Mouse (Mus musculus): Measurements from ENCODE around the gene Zfp719. TPM values are rescaled to one million over a fixed set of nuclear protein-coding genes. Genes with fewer than 3 reads are reported as not detected.

Gene Zfp719
- total RNA-seq, 2 experiments from 2014 or later = 9.2 to 9.5 TPM

DNA sequence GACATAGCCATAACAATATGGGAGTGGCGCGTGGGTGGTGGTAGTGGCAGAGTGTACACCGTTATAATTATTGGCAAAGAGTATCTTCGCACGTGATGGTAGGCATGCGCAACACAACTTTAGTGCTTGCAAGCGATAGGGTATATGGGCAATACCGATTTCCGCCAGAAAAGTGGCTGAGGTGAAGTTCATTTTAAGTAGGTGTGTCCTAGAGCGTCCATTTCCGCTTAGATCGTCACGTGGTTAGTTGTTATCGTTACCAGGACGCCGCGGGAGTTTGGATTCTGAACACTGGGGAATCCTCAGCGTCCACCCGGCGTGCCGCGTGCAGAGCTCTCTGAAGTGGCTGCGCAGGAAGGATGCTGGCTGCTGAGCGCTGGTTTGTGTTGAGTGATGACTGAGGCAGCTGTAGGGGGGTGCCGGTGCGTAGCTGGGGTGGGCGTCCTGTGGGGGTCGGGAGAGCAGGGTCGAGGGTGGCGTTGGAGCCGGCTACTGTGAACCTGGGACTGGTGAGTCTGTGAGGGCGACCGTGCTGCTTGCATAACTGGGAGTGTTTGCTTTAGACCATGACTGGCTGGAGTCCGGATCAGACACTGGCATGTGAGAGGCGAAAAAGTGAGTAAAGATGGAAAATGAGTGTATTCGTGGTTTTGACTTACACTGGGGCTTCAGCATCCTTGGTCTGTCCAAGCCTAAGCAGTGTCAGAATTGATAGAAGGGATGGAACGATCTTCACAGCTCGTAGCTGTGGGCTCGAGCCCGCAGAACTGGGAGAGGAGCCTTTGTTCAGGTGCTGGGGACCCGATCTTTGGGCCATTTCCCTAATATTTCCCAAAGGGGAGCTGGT is 27.7 kb downstream of the Zfp719 start, which contains the start of gene Zfp819:
Gene Zfp819 (plus strand): TSS at position 274 of the 847 bp plus-strand sequence.
- intact Hi-C loops (cut with DNase I) = no loop called here
- peak; percentile 50 to 63 for DNase-seq

DNA sequence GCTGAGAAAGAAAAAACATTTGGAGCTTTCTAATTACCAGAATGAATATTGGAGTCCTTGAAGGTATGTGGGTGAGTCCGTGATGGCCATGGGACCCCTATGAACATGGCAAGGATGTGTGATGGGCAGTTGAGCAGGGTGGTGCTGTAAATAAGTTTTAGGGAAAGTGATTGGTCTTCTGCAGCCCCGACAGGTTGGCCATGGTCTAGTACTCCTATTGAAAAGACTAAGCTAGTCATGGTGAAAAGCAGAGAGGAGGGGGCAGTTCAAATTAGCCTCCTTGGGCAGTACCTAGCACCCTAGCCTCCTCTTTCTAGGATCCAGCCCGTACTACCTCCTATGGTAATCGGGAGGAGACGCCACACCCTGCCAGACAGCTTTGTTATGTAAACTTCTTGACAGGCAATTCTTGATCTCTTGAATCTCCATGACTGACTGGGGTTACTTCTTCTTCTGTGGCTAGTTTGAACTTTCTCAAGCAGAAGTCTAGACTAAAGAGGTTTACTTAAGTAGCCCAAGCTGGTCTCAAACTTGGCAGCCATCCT is 28.4 kb downstream of the Zfp719 start:
- DNase-seq = no peak
- intact Hi-C loops (cut with DNase I) = no loop called here

DNA sequence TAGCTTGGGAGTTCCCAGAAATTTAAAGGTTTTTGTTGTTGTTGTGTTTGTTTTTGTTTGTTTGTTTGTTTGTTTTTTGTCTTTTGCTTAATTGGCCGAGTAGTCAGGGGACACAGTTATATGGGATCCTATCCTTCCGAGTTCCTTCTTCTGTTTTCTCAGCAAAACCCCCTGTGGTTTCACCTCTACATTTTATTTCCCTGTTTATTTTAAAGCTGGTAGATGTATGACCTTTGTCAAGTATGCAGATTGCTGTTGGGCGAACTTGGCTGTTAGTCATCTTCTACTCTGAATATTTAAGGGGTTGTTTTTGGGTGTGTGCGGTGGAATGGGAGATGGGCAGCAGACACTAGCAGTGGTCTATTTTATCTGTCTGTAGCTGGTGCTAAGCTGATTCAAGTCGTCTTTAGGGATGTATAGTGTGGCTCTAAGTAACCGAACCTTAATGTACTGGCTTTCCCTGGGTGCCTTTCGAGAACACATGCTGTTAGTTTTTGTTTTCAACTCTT is 29.0 kb downstream of the Zfp719 start:
- DNase-seq = no peak
- intact Hi-C loops (cut with DNase I) = no loop called here

DNA sequence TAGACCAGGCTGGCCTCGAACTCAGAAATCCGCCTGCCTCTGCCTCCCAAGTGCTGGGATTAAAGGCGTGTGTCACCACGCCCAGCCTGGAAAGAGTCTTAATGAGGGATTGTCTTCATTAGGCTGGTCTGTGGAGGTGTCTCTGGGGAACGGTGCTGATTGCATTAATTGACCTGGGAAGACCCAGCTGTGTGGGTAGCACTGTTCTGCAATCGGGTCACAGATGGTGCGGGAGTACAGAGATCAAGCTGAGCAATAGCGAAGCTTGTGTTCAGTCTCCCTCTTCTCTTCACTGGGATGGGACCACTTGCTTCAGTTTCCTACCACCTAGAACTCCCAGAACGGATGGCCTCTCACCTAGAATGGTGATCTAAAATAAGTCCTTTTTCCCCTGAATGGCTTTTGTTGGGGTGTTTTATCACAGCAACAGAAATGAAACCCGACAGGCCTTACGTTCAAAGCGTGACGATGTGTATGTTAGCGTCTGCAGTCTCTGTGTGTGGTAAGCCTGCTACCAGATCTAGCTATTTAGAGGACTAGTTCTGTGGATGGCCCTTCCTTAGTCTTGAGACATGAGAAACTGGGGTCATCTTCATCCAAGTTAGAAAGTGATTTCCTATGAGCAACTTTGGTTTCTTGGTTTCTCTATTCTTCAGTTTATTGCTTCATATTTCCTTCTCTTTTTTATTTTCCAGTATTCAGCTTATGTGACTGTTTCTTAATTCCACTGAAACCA is 34.6 kb downstream of the Zfp719 start:
- intact Hi-C loops (cut with DNase I) = no loop called here
- DNase-seq = no peak

DNA sequence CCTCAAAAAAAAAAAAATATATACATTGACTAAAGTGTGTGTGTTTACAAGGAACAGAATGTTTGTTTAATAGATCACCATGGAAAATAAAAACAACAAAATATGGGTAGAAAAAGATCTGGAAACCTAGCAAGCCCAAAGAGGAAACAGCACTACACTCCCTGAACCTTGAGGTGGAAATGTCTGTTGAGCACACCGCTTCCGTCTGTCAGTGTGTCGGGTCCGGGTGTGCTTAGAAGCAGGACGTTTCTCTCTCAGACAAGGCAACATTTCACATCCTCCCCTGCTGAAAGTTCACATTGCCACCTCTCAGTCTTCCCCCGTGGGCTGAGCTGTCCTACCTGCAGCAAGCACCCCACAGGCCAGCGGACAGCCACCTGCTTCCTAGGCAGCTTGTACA is 43.5 kb downstream of the Zfp719 start:
- intact Hi-C loops (cut with DNase I) = no loop called here
- DNase-seq = no peak

DNA sequence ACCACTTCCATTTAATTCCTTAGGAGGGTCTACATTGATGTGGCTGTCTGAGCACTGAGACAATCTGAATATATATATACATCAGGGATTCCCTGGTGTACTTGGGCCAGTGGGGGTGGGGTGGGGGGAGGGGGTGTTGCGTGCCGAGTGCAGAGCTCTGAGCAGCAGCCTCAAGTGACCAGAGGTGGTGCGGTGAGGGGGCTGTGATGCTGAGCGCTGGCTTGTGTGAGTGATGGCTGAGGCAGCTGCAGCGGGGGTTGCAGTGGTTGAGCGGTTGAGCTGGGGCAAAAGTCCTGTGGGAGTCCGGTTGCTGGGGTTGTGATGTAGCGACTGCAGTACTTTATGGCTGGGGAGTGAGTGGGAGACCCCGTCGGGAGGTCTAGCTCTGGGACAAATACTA is 44.4 kb downstream of the Zfp719 start:
- no peak for DNase-seq
- intact Hi-C loops (cut with DNase I) = no loop called here

DNA sequence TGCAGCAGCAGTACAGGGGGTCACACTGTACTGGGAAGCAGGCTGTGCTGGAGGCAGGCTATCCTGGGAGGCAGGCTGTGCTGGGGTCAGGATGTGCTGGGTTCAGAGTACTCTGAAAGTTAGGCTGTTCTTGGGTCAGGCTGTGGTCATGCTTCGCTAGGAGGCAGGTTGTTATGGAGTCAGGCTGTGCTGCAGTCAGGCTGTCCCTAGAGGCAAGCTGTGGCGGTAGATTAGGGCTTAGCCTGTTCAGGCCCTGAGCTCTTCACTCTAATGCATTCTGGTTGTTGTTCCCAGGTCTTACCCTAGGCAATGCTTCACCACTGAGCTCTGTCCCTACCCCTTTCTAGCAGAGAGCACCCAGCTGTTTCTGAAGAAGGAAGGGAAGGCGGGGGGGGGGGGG is 45.7 kb downstream of the Zfp719 start:
- intact Hi-C loops (cut with DNase I) = no loop called here
- no peak for DNase-seq

DNA sequence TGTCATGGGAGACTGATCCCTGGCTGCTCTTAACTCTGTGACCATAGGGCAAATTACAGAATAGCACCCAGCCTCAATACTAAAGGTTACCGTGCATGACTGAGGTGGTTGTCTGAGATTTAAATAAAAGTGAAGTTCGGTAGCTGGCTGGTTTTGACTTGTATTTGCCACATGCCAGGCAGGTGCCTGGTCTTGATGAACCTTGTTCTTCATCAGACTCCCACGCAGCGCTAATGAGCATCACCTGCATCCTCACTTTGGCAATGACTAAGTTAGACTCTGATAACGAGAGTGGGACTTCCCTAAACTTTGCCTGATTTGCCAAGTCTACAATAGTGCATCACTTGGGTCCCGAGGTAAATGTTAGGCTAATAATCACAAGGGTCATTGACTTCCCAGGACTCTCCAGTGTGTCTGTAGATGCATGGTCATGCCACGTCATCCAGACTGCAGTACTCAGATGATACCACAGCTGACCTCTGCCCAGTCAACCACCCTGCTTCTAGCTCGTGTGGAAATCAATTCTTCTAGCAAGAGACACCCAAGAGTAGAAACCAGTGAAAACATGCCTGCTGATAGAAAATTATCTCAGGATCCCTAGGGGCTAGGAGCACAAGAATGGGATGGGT is 46.5 kb downstream of the Zfp719 start:
- intact Hi-C loops (cut with DNase I) = no loop called here

DNA sequence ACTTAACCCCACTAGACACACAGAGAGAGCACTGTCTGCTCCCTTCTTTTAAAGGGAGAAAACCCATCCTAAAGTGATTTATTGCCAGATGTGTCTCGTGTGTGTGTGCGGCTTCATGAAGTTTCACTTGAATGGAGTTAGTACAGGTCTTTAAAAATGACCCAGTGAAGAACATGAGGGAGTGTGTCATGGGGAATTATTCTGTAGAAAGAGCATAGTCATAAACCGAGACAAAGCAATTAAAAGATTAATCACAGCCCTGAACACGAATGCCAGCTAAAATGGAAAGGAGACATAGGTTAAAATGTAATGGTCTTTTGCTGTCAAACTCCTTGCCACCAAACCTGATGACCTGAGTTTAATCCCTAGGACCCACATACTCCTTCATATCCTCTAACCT is 54.5 kb downstream of the Zfp719 start:
- intact Hi-C loops (cut with DNase I) = no loop called here
- DNase-seq = no peak

More for the DNA sequence above, 46.5 kb downstream of the Zfp719 start:
- DNase-seq = no peak

DNA sequence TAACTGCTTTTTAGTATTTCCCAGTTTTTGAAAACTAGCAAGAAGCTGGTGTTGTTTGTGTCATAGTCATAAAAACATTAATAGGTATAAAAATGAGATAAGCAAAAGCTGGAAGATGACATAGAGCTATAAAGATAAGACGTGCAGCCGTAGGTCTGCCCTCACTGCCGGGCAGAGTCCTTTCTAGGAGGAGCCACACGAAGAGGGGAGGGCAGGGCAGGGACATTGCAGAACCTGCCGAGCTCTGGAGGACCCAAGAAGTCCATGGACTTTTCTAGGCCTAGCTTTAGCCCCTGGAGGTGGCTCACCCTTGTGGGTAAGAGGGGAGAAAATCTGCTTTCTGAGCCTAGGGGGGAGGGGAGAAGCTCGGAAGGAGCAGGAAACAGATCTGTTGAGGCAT is 55.1 kb downstream of the Zfp719 start, which contains the start of gene Ceacam18:
Gene Ceacam18 (plus strand): TSS at position 208 of the 400 bp plus-strand sequence.
- no peak for DNase-seq
- intact Hi-C loops (cut with DNase I) = no loop called here

DNA sequence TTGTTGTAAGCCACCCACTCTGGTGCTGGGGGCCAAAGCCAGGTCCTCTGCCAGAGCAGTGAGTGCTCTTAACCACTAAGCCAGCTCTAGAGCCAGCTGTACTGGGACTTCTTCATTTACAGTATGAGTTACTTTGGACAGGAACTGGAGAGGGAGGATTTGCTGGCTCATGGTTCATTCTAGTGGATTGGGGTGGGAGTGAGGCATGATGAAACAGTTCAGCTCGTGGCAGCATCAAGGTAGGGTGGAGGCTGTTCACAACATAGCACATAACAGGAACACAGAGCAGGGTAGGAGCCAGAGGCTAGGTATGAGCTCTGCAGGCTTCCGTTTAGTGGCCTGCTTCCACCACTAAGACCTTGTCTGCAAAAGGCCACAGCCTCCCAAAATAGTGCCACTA is 56.8 kb downstream of the Zfp719 start:
- DNase-seq = no peak
- intact Hi-C loops (cut with DNase I) = no loop called here

DNA sequence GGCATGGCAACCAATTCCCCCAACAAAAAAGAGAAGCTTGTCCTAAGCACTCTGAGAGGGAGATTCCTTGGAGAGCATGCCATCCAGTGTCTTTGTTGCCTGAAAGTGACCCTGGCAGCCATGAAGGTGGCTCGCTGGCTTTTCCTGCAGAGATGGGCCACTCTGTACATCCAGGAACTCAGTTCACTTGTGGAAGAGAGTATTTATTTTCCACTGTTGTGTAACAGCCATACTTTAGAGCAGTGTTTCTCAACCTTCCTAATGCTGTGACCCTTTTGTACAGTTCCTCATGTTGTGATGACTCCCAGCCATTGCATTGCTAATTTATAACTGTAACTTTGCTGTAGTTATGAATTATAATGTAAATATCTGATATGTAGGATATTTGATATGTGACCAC is 57.7 kb downstream of the Zfp719 start:
- no peak for DNase-seq
- intact Hi-C loops (cut with DNase I) = no loop called here

DNA sequence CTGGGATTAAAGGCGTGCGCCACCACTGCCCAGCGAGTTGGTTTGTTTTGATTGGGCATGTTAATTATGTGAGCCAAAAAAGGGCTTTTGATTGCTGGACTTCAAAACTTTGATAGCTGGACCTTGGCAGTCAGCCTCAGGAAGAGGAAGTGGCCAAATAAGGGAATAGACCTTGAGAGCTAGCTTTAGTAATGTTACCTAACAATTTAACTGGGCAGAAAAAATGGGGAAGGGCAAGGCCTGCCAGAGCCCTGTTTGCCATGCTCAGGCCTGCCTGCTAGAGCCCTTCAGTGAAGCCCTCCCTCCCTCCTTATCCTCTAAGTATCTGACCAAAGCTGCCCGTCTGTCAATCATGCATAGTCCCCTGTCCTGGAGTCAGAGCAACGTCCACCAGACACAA is 63.2 kb downstream of the Zfp719 start:
- intact Hi-C loops (cut with DNase I) = no loop called here
- peak in 1 of 2 experiments; percentile 1 for DNase-seq

Other genes with a start within 250 kb of the Zfp719 start
- not detected for gene Siglecf, start 228.3 kb upstream of the Zfp719 start, total RNA-seq (2021)
- under 1 TPM; 0.14 to 0.20 TPM for gene Siglecg, start 171.4 kb upstream of the Zfp719 start, total RNA-seq (2021)
- gene Lim2, start 151.9 kb upstream of the Zfp719 start, total RNA-seq (2021) = not detected
- gene Nkg7, start 142.5 kb upstream of the Zfp719 start, total RNA-seq (2021) = not detected
- not detected for gene Cldnd2, start 138.8 kb upstream of the Zfp719 start, total RNA-seq (2021)
- gene Etfb, start 135.5 kb upstream of the Zfp719 start, total RNA-seq (2021) = 1,000 to 10,000 TPM; 1,079 to 1,148 TPM
- 1 to 10 TPM; 1.7 to 2.1 TPM for gene Gm45233, start 135.5 kb upstream of the Zfp719 start, total RNA-seq (2021)
- 1 to 10 TPM; 4.4 to 5.0 TPM for gene Vsig10l, start 116.5 kb upstream of the Zfp719 start, total RNA-seq (2021)
- under 1 TPM; 0.37 to 0.89 TPM for gene Iglon5, start 89.5 kb upstream of the Zfp719 start, total RNA-seq (2021)
- gene 4931406B18Rik, start 73.7 kb upstream of the Zfp719 start, total RNA-seq (2021) = not detected
- gene Cd33, start 35.2 kb upstream of the Zfp719 start, total RNA-seq (2021) = 1 to 10 TPM; 2.2 to 2.3 TPM
- gene Zfp658, start 17.4 kb upstream of the Zfp719 start, total RNA-seq (2021) = 1 to 10 TPM in 1 of 2 experiments, under 1 TPM in 1; 0.81 to 1.5 TPM
- not detected for gene Zfp819, start 27.6 kb downstream of the Zfp719 start, total RNA-seq (2021)
- not detected for gene Ceacam18, start 55.1 kb downstream of the Zfp719 start, total RNA-seq (2021)
- under 1 TPM; 0.81 to 0.94 TPM for gene Siglece, start 80.6 kb downstream of the Zfp719 start, total RNA-seq (2021)
- 1 to 10 TPM; 4.8 to 5.4 TPM for gene Ctu1, start 92.4 kb downstream of the Zfp719 start, total RNA-seq (2021)
- not detected for gene Klk14, start 110.8 kb downstream of the Zfp719 start, total RNA-seq (2021)
- not detected for gene Klk13, start 133.0 kb downstream of the Zfp719 start, total RNA-seq (2021)
- gene Klk12, start 189.3 kb downstream of the Zfp719 start, total RNA-seq (2021) = not detected
- not detected for gene Klk11, start 195.0 kb downstream of the Zfp719 start, total RNA-seq (2021)
- not detected for gene Klk10, start 201.4 kb downstream of the Zfp719 start, total RNA-seq (2021)
- gene Klk9, start 212.3 kb downstream of the Zfp719 start, total RNA-seq (2021) = not detected
- 10 to 100 TPM; 13.0 to 19.9 TPM for gene Klk8, start 218.0 kb downstream of the Zfp719 start, total RNA-seq (2021)
- gene Klk7, start 231.7 kb downstream of the Zfp719 start, total RNA-seq (2021) = not detected
- not detected for gene Klk6, start 244.9 kb downstream of the Zfp719 start, total RNA-seq (2021)

All from heart, postnatal 10 days (tissue).